Mouse (Mus musculus) midbrain, embryonic 16.5 days (tissue): ENCODE results near the gene Fam49a. TPM values are rescaled to one million over a fixed set of nuclear protein-coding genes. Genes with fewer than 3 reads are reported as not detected.
"Not testable (repeated sequence)": the region's sequence is repeated elsewhere in the genome, so short reads cannot be mapped to it uniquely, and the experiment has no call there.

Source experiments
- ATAC-seq: fragments of 200-750 bp; cut with Nextera tagmentation; 2 replicates; pipeline ENCODE4 v1.8.0; 2017; ENCODE audit warnings: moderate TSS enrichment
- H3K27ac ChIP-seq: fragments of 300-500 bp; sonication (generic); 2 replicates; pipeline ENCODE4 v1.5.1; 2014; ENCODE audit warnings: mild to moderate bottlenecking, low read length, mixed read lengths
- H3K27me3 ChIP-seq: fragments of 300-500 bp; sonication (generic); 2 replicates; pipeline ENCODE4 v1.6.1; 2014; ENCODE audit warnings: low read depth, low read length, mixed read lengths; ENCODE audit not compliant: control insufficient read depth, insufficient read depth
- H3K36me3 ChIP-seq: fragments of 300-500 bp; sonication (generic); 2 replicates; pipeline ENCODE4 v1.6.1; 2014; ENCODE audit warnings: mild to moderate bottlenecking, low read length, moderate library complexity, mixed read lengths; ENCODE audit not compliant: control insufficient read depth, insufficient read depth
- H3K4me1 ChIP-seq: fragments of 300-500 bp; sonication (generic); 2 replicates; pipeline ENCODE4 v1.6.1; 2014; ENCODE audit warnings: mild to moderate bottlenecking, low read length, mixed read lengths; ENCODE audit not compliant: control insufficient read depth, insufficient read depth
- H3K4me2 ChIP-seq: fragments of 300-500 bp; sonication (generic); 2 replicates; pipeline ENCODE4 v1.6.1; 2014; ENCODE audit warnings: mild to moderate bottlenecking, low read length, mixed read lengths
- H3K4me3 ChIP-seq: fragments of 300-500 bp; sonication (generic); 2 replicates; pipeline ENCODE4 v1.5.1; 2014; ENCODE audit warnings: low read depth, mild to moderate bottlenecking, low read length, moderate library complexity, mixed read lengths
- H3K9ac ChIP-seq: fragments of 300-500 bp; sonication (generic); 2 replicates; pipeline ENCODE4 v1.6.1; 2014; ENCODE audit warnings: low read depth, low read length, mixed read lengths
- H3K9me3 ChIP-seq: fragments of 300-500 bp; sonication (generic); replicated peaks from 2 replicates; pipeline ENCODE4 v1.6.1; 2014; ENCODE audit warnings: mild to moderate bottlenecking, low read length, mixed read lengths; ENCODE audit not compliant: control insufficient read depth, poor library complexity, severe bottlenecking
- WGBS: fragments of 180-500 bp; shearing (Covaris S2); extraction: QIAGEN DNeasy Blood & Tissue Kit; methylation state at CpG from one replicate; pipeline ENCODE4 v1.1.7; 2014; 5-methylcytosine and 5-hydroxymethylcytosine counted together
- polyA plus RNA-seq: library from polyadenylated mRNA; unstranded; fragments of >200 nt; fragmentation: Nextera tagmentation; extraction: Ambion mirVana; gene quantifications from 2 replicates; pipeline ENCODE4 v1.2.1, GENCODE M21; 2015

Fam49a gene
- polyA plus RNA-seq, 1 experiment from 2014 or later, result 72.1 TPM

DNA sequence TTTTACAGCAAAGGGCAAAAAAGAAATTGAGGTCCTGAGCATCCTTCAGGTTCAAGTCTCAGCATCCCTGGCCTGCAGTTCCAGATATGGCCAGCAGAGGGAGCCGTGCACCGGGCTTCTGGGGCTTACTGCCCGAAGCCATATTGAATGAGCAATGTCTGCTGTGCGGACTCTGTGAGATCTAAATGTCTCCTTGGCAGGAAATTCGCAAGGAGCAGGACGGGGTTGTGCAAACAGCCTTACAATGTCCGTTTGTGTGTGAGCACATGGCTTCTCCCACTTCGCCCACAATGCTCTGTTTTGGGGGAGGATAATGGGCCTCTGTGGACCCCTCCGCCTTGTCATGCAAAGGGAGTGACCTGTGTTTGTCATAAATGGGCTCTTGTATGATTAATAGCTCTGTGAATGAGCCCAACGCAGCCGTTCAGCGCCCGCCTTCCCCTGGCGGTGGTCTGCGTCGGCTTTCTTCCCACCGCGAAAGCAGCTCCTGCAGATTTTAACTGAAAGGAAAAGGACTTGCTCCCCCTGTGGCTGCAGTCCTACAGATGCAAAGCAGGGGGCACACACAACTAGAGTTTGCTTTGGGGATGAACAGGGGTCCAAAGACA, 61.8 kb downstream of the Fam49a start:
- H3K27ac ChIP-seq, result peak overlapping the region; percentile 92
- peak overlapping the region; percentile 35 for H3K4me3 ChIP-seq
- peak overlapping the region; percentile 64 for H3K9ac ChIP-seq
- no peaks in the 10 kb centered on the region for H3K27me3 ChIP-seq
- ATAC-seq, result peak; percentile 92
- peak overlapping the region; percentile 63 for H3K4me2 ChIP-seq
- WGBS, result 9% methylated on average over 18 of the region's 18 CpGs
- H3K36me3 ChIP-seq, result no peaks in the 10 kb centered on the region
- H3K9me3 ChIP-seq, result no peaks in the 10 kb centered on the region
- H3K4me1 ChIP-seq, result no peaks in the 10 kb centered on the region

DNA sequence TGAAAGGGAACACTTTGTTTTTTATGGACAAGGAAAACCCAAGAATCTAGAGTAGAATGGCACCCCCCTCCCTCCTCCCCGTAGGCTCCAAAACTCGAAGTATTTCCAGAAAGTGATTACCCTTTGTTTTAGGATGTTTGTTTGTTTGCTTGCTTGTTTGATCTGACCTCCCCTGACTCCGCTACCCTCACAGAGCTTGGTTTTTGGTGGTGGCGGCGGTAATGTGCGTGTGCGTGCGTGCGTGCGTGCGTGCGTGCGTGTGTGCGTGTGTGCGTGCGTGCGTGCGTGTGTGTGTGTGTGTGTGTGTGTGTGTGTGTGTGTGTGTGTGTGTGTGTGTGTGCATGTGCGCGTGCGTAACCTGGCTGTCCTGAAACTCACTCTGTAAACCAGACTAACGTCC, 62.3 kb downstream of the Fam49a start:
- not testable (repeated sequence) for H3K9ac ChIP-seq, H3K9me3 ChIP-seq, ATAC-seq, H3K27me3 ChIP-seq, H3K4me1 ChIP-seq, H3K36me3 ChIP-seq
- peak overlapping the region; percentile 92 for H3K27ac ChIP-seq
- peak overlapping the region; percentile 63 for H3K4me2 ChIP-seq
- peak overlapping the region; percentile 35 for H3K4me3 ChIP-seq
- 88% methylated on average over 17 of the region's 22 CpGs for WGBS

DNA sequence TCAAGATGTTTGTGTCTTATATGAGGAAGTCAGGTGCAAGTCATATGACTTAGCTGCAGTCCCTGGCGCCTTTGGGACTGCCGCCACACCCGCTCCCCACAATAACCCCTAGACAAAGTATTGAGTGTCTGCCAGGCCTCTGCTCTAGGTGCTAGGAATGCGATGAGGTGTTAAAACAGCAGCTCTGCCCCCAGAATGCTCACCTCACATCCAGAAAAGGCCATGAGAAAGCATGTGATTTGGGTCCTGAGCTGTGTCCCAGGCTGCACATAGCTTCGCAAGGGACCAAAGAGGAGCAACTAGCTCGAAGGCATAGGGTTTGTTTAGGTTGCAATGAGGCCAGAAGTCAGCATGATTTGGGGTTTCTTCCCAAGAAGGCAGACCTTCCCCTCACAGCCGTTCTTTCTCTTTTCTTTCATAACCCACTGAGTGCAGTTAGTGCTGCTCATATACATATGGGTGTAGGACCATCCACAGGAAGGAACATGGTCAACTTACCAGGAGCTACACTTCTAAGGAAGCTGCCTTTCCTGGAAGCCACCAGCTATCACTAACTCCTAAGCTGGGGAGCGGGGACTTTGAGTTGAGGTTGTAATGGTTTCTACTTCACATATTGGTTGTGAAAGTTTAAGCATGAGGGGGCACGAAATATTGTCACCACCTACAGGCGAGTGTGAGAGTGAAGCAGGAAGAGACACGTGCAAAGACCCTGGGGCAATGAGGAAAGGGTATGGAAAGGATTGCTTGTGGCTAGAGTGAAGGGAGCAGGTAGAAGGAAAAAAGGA, 71.8 kb downstream of the Fam49a start:
- no peak overlapping the region for H3K4me3 ChIP-seq
- no peaks in the 10 kb centered on the region for H3K4me1 ChIP-seq
- no peak overlapping the region for H3K9ac ChIP-seq
- ATAC-seq, result no peak
- no peaks in the 10 kb centered on the region for H3K27me3 ChIP-seq
- no peaks in the 10 kb centered on the region for H3K9me3 ChIP-seq
- H3K4me2 ChIP-seq, result no peak overlapping the region
- no peak overlapping the region for H3K27ac ChIP-seq
- 96% methylated on average over 11 of the region's 11 CpGs for WGBS
- H3K36me3 ChIP-seq, result no peaks in the 10 kb centered on the region

DNA sequence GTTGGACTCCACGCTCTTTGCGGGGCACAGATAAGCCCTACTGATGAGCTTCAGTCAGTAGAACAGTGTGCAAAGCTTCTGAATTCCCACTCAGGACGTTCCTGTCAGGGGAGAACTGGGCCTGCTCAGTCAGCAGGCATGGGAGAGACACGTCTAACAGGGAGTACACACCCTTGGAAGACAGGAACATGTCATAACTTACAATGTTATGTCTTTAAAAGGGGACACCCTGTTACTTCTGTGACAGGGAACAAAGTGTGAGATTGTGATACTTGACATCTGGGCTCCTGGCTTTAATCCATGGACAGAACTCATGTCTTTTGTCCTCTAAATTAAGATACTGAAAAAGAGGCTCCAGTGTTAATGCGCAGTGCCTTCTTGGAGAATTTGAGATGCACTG, 72.5 kb downstream of the Fam49a start:
- Histone ChIP-seq H3K9me3 (no peaks in the 10 kb centered on the region), H3K9ac (no peak overlapping the region), H3K4me1 (no peaks in the 10 kb centered on the region), H3K4me3 (no peak overlapping the region), H3K36me3 (no peaks in the 10 kb centered on the region), H3K27ac (no peak overlapping the region), H3K4me2 (no peak overlapping the region), H3K27me3 (no peaks in the 10 kb centered on the region)
- no peak for ATAC-seq
- WGBS, result 90% methylated on average over 5 of the region's 5 CpGs

DNA sequence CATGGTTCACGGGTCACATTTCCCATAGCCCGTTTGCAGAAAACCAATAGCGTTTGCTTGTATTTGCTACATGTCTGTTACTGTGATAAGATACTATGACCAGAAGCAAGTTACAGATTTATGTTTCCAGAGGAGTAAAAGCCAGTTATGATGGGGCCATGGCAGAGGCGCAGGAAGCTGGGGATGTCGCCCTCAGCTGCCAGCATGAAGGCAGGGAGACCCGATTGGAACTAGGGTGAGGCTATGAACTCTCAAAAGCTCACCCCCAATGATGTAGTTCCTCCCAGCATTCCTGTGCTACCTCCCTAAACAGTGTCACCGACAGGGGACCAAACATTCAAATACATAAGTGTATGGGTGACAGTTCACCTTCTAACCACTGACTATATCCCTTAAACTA, 73.6 kb downstream of the Fam49a start:
- no peak overlapping the region for H3K9ac ChIP-seq
- H3K4me2 ChIP-seq, result no peak overlapping the region
- no peaks in the 10 kb centered on the region for H3K27me3 ChIP-seq
- H3K4me3 ChIP-seq, result no peak overlapping the region
- H3K36me3 ChIP-seq, result no peaks in the 10 kb centered on the region
- H3K4me1 ChIP-seq, result no peaks in the 10 kb centered on the region
- ATAC-seq, result no peak
- WGBS, result 94% methylated on average over 7 of the region's 7 CpGs
- no peak overlapping the region for H3K27ac ChIP-seq
- H3K9me3 ChIP-seq, result no peaks in the 10 kb centered on the region

- no peak for ATAC-seq
- Histone ChIP-seq H3K9ac (no peak overlapping the region), H3K4me1 (no peaks in the 10 kb centered on the region), H3K27me3 (no peaks in the 10 kb centered on the region), H3K36me3 (no peaks in the 10 kb centered on the region), H3K4me3 (no peak overlapping the region), H3K27ac (no peak overlapping the region), H3K4me2 (no peak overlapping the region), H3K9me3 (no peaks in the 10 kb centered on the region)
- 94% methylated on average over 6 of the region's 6 CpGs for WGBS
These were observed 75.4 kb downstream of the Fam49a start for GRCm38 (mm10) chr12:12337378-12337777.

- Histone ChIP-seq H3K36me3 (no peaks in the 10 kb centered on the region), H3K27ac (no peak overlapping the region), H3K4me2 (no peak overlapping the region), H3K9ac (no peak overlapping the region), H3K27me3 (no peaks in the 10 kb centered on the region), H3K9me3 (no peaks in the 10 kb centered on the region), H3K4me1 (no peaks in the 10 kb centered on the region), H3K4me3 (no peak overlapping the region)
- WGBS, result 86% methylated on average over 2 of the region's 2 CpGs
- no peak for ATAC-seq
These were observed 81.4 kb downstream of the Fam49a start for GRCm38 (mm10) chr12:12343320-12343719.

DNA sequence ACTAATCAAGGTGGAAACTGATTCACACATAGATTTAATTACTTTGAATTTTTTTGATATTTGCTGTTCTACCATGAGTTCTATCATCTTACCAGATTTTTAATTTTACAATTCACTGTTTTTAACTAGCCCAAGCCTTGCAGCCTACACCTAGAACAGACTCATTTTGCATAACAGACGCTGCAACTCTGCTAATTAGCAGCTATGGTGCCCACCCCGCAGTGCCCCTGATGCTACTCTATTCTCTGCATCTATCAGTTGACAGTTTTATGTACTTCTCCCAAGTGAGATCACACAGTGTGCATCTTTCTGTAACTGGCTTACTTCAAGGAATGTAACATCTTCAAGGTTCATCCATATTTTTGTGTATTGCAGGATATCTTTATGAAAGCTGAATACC, 86.7 kb downstream of the Fam49a start:
- H3K27me3 ChIP-seq, result no peaks in the 10 kb centered on the region
- H3K27ac ChIP-seq, result no peak overlapping the region
- no peak overlapping the region for H3K4me2 ChIP-seq
- WGBS, result 69% methylated on average over 2 of the region's 2 CpGs
- no peak overlapping the region for H3K4me3 ChIP-seq
- no peaks in the 10 kb centered on the region for H3K36me3 ChIP-seq
- ATAC-seq, result no peak
- no peaks in the 10 kb centered on the region for H3K9me3 ChIP-seq
- H3K9ac ChIP-seq, result no peak overlapping the region
- H3K4me1 ChIP-seq, result no peaks in the 10 kb centered on the region

DNA sequence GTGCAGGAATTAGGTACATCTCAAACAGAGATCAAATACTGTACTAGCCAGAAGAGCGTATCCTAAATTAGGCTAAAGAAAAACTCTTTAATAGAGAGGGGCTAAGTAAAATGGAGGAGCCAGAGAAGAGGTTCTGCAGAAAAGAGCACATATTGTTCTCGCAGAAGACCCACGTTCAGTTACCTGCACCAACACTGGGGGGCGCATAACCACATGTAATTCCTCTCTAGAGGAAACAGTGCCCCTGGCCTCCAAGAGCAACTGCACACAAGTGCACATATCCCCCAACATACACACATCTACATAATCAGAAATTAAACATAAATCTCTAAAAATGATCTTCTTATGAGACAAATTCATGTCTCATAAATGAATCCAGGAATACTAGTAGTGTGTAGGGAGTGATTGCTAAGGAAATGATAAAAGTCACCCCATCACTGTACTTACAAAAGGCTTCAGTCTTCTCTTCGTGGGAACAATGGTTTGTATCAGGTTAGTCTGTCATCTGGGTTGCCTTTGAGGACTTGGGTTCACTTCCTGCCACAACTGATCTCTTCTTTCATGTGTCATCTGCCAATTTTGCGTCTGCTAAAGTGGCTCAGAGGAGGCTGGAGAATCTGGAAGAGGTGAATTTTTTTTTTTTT, 87.8 kb downstream of the Fam49a start:
- no peaks in the 10 kb centered on the region for H3K36me3 ChIP-seq
- WGBS, result 79% methylated on average over 6 of the region's 6 CpGs
- ATAC-seq, result no peak

More for the DNA sequence above, 87.8 kb downstream of the Fam49a start:
- H3K27ac ChIP-seq, result no peak overlapping the region
- no peaks in the 10 kb centered on the region for H3K27me3 ChIP-seq
- H3K4me1 ChIP-seq, result no peaks in the 10 kb centered on the region
- no peak overlapping the region for H3K4me2 ChIP-seq
- no peaks in the 10 kb centered on the region for H3K9me3 ChIP-seq
- no peak overlapping the region for H3K9ac ChIP-seq
- no peak overlapping the region for H3K4me3 ChIP-seq
